Mouse (Mus musculus) CH12.LX (cell line): ENCODE data around the gene P2rx4. TPM values are rescaled to one million over a fixed set of nuclear protein-coding genes. Genes with fewer than 3 reads are reported as not detected.

ENCODE experiments used
- DNase-seq: peaks from one replicate; pipeline ENCODE4 v3.0.0-alpha.2; 2013; ENCODE audit errors: extremely low read depth
- H3K27ac ChIP-seq: 2 replicates; pipeline ENCODE4 v1.5.1; 2012; ENCODE audit warnings: low read depth, mild to moderate bottlenecking, control low read depth, moderate library complexity; ENCODE audit not compliant: insufficient read depth
- H3K27me3 ChIP-seq: replicated peaks from 2 replicates; pipeline ENCODE3; 2012; ENCODE audit warnings: inconsistent platforms
- H3K36me3 ChIP-seq, 2 experiments: replicated peaks in 1 of 2; 2 replicates each; pipeline versions ENCODE3 to v1.6.1; 2012; ENCODE audit warnings: inconsistent platforms in 1 of 2, low read length in 1 of 2, mild to moderate bottlenecking in 1 of 2, mixed read lengths in 1 of 2, moderate library complexity in 1 of 2; ENCODE audit not compliant: control insufficient read depth in 1 of 2, insufficient read depth in 1 of 2
- H3K4me1 ChIP-seq, 2 experiments: 2 replicates each; pipeline ENCODE4 v1.6.1; 2012; ENCODE audit warnings: inconsistent platforms in 1 of 2, moderate library complexity in 1 of 2; ENCODE audit not compliant: insufficient read depth in 2 of 2, control insufficient read depth in 1 of 2
- H3K4me2 ChIP-seq: 2 replicates; pipeline ENCODE4 v1.6.1; 2012; ENCODE audit warnings: low read depth, mild to moderate bottlenecking, control low read depth; ENCODE audit not compliant: poor library complexity, insufficient read depth, severe bottlenecking
- H3K4me3 ChIP-seq, 3 experiments: fragments of 150-350 bp in 1 of 3; sonication (generic) in 1 of 3; replicated peaks in 1 of 3; 2 replicates each; pipeline versions ENCODE3 to v1.5.1; 2011 to 2012; ENCODE audit warnings: low read depth in 2 of 3, low read length in 2 of 3, mild to moderate bottlenecking in 2 of 3, moderate library complexity in 2 of 3, control low read depth in 1 of 3, improper control_type of control experiment in 1 of 3, inconsistent platforms in 1 of 3, mixed read lengths in 1 of 3; ENCODE audit not compliant: poor library complexity in 1 of 3
- H3K79me2 ChIP-seq: replicated peaks from 2 replicates; pipeline ENCODE4 v1.6.1; 2012; ENCODE audit warnings: mild to moderate bottlenecking, moderate library complexity; ENCODE audit not compliant: control insufficient read depth, poor library complexity, insufficient read depth, severe bottlenecking; ENCODE audit errors: extremely low read depth
- H3K9ac ChIP-seq: 2 replicates; pipeline ENCODE4 v1.6.1; 2012; ENCODE audit warnings: low read depth, mild to moderate bottlenecking, control low read depth, moderate library complexity; ENCODE audit not compliant: insufficient read depth
- H3K9me3 ChIP-seq: replicated peaks from 2 replicates; pipeline ENCODE3; 2012; ENCODE audit warnings: low read length, inconsistent platforms, mixed read lengths
- BHLHE40 ChIP-seq: IDR thresholded peaks from 2 replicates; pipeline ENCODE4 v1.6.1; 2011; ENCODE audit warnings: mild to moderate bottlenecking, low read depth, low read length, improper control_type of control experiment
- CHD1 ChIP-seq: IDR thresholded peaks from 2 replicates; pipeline ENCODE4 v1.6.1; 2012; ENCODE audit warnings: low read depth, low read length, improper control_type of control experiment, inconsistent platforms
- EP300 ChIP-seq: IDR thresholded peaks from 2 replicates; pipeline ENCODE4 v1.6.1; 2011; ENCODE audit warnings: low read length, improper control_type of control experiment
- GABPA ChIP-seq: IDR thresholded peaks from 2 replicates; pipeline ENCODE4 v1.6.1; 2012; ENCODE audit warnings: low read depth, low read length, improper control_type of control experiment, inconsistent platforms; ENCODE audit not compliant: insufficient replicate concordance
- HCFC1 ChIP-seq: IDR thresholded peaks from 2 replicates; pipeline ENCODE4 v1.6.1; 2012; ENCODE audit warnings: low read depth, mild to moderate bottlenecking, inconsistent platforms, low read length, improper control_type of control experiment
- JUN ChIP-seq: IDR thresholded peaks from 2 replicates; pipeline ENCODE4 v1.6.1; 2011; ENCODE audit warnings: low read depth, mild to moderate bottlenecking, low read length, improper control_type of control experiment, moderate library complexity; ENCODE audit not compliant: insufficient read depth
- JUND ChIP-seq: conservative IDR thresholded peaks from 2 replicates; pipeline ENCODE4 v1.6.1; 2011; ENCODE audit warnings: low read depth, low read length, improper control_type of control experiment
- MAZ ChIP-seq: IDR thresholded peaks from 2 replicates; pipeline ENCODE4 v1.6.1; 2012; ENCODE audit warnings: low read depth, mild to moderate bottlenecking, inconsistent platforms, low read length, improper control_type of control experiment, moderate library complexity
- MXI1 ChIP-seq: IDR thresholded peaks from 2 replicates; pipeline ENCODE4 v1.6.1; 2011; ENCODE audit warnings: mild to moderate bottlenecking, low read depth, low read length, improper control_type of control experiment
- MYC ChIP-seq: IDR thresholded peaks from 2 replicates; pipeline ENCODE4 v1.6.1; 2011; ENCODE audit warnings: low read depth, mild to moderate bottlenecking, improper control_type of control experiment, low read length
- NELFE ChIP-seq: IDR thresholded peaks from 2 replicates; pipeline ENCODE4 v1.6.1; 2011; ENCODE audit warnings: low read depth, low read length, improper control_type of control experiment
- RAD21 ChIP-seq: IDR thresholded peaks from 2 replicates; pipeline ENCODE4 v1.6.1; 2011; ENCODE audit warnings: low read depth, mild to moderate bottlenecking, low read length, improper control_type of control experiment, moderate library complexity
- RCOR1 ChIP-seq: conservative IDR thresholded peaks from 2 replicates; pipeline ENCODE4 v1.6.1; 2012; ENCODE audit warnings: low read depth, mild to moderate bottlenecking, inconsistent platforms, low read length, improper control_type of control experiment
- SIN3A ChIP-seq: IDR thresholded peaks from 2 replicates; pipeline ENCODE4 v1.6.1; 2012; ENCODE audit warnings: low read length, improper control_type of control experiment, inconsistent platforms
- SMC3 ChIP-seq: IDR thresholded peaks from 2 replicates; pipeline ENCODE4 v1.6.1; 2011; ENCODE audit warnings: low read depth, low read length, improper control_type of control experiment
- UBTF ChIP-seq: IDR thresholded peaks from 2 replicates; pipeline ENCODE4 v1.6.1; 2012; ENCODE audit warnings: low read depth, mild to moderate bottlenecking, inconsistent platforms, low read length, improper control_type of control experiment, moderate library complexity
- USF1 ChIP-seq: IDR thresholded peaks from 2 replicates; pipeline ENCODE4 v1.6.1; 2014; ENCODE audit warnings: low read depth, mild to moderate bottlenecking, inconsistent platforms, low read length, improper control_type of control experiment
- ZC3H11A ChIP-seq: IDR thresholded peaks from 2 replicates; pipeline ENCODE4 v1.6.1; 2012; ENCODE audit warnings: low read depth, mild to moderate bottlenecking, inconsistent platforms, low read length, improper control_type of control experiment
- ZMIZ1 ChIP-seq: IDR thresholded peaks from 2 replicates; pipeline ENCODE4 v1.6.1; 2012; ENCODE audit warnings: low read depth, mild to moderate bottlenecking, inconsistent platforms, low read length, improper control_type of control experiment
- dilution Hi-C: fragments of 300-500 bp; cut with MboI; formaldehyde crosslinking; loops from 2 replicates; pipeline ENCODE4 v1.14.3; 2020; ENCODE audit warnings: low sequenced_read_pairs; ENCODE audit not compliant: extremely low pct_unique_long_range_greater_than_20kb, extremely low pct_ligation_motif_present
- in situ Hi-C: fragments of 300-500 bp; cut with MboI; formaldehyde crosslinking; loops from 3 replicates; pipeline ENCODE4 v1.14.3; 2019; ENCODE audit warnings: low sequenced_read_pairs, low pct_ligation_motif_present, low pct_unique_long_range_greater_than_20kb, mixed read lengths
- polyA plus RNA-seq: library from polyadenylated mRNA; unstranded; fragments of >175 nt; gene quantifications from 2 replicates; pipeline ENCODE4 v1.2.1, GENCODE M21; 2012; ENCODE audit warnings: low read depth; ENCODE audit not compliant: insufficient read length
- total RNA-seq, 2 experiments: library from RNA; depleted of rRNA; stranded (reverse); fragments of 300-350 nt in 1 of 2; fragments of >200 nt in 1 of 2; gene quantifications; 2 replicates each; pipeline ENCODE4 v1.2.3; 2012 to 2014

P2rx4 gene
- total and polyA plus RNA-seq, 3 experiments: 9.1 to 16.7 (median 11.0) TPM

DNA sequence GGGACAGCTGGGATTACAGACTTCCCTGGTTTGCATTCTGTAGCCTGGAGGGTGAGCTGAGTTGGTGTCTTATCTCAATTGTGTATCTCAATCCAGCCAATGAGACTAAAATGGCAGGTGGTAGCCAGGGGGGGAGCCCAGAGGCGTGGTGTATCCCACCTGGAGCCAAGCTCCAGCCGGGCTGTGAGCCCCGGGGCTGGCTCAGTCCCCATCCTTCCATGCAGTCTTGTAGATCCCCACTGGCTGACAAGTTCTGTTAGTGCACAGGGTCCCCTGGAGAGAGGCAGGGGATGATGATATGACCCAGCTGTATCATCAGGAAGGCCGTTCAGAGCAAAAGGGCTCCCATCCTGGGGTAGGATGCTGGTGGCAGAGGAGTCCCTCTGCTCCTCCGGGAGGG lies 19.3 kb downstream of the P2rx4 start:
- dilution Hi-C loops: no loop called here

DNA sequence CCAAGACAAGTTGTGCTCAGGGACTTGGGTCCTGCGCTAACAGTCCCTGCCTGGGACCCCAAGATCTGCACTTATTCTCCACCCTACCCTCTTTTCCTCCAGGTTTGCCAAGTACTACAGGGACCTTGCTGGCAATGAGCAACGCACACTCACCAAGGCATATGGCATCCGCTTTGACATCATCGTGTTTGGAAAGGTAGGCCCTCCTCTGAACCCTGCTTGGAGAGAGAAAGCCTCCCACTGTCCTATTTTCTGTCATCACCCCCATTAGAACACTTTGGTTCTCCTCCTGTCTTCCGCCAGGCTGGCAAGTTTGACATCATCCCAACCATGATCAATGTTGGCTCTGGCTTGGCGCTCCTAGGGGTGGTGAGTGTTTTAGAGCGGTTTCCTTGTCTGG lies 19.8 kb downstream of the P2rx4 start:
- no peak overlapping the region for H3K27ac ChIP-seq
- dilution Hi-C loops: no loop called here
- DNase-seq: no peak
- H3K79me2 ChIP-seq: no peaks in the 10 kb centered on the region
- H3K9me3 ChIP-seq: no peaks in the 10 kb centered on the region
- no peak overlapping the region for H3K4me3 ChIP-seq
- H3K36me3 ChIP-seq: peaks cover 0 to 56% of the 10 kb centered on the region in 2 experiments
- in situ Hi-C loops: no loop called here
- peaks cover 0 to 9% of the 10 kb centered on the region in 2 experiments; a peak in 2 of 4 replicates for H3K4me1 ChIP-seq
- no peak overlapping the region for H3K4me2 ChIP-seq
- H3K27me3 ChIP-seq: no peaks in the 10 kb centered on the region
- TF ChIP-seq UBTF: no peak
- no peak for TF ChIP-seq ZMIZ1
- TF ChIP-seq CHD1: no peak
- no peak for TF ChIP-seq HCFC1
- no peak for TF ChIP-seq MXI1
- no peak for TF ChIP-seq GABPA
- no peak for TF ChIP-seq SMC3
- no peak for TF ChIP-seq EP300
- TF ChIP-seq JUND: no peak
- TF ChIP-seq NELFE: no peak
- no peak for TF ChIP-seq MYC
- TF ChIP-seq MAZ: no peak
- H3K9ac ChIP-seq: no peak overlapping the region

More for the DNA sequence above, 19.3 kb downstream of the P2rx4 start:
- Histone ChIP-seq H3K79me2 (no peaks in the 10 kb centered on the region), H3K4me1 (peaks cover 0 to 6% of the 10 kb centered on the region in 2 experiments; a peak in 2 of 4 replicates), H3K27ac (no peak overlapping the region), H3K4me2 (no peak overlapping the region), H3K9me3 (no peaks in the 10 kb centered on the region)
- no peak for DNase-seq
- no peak for TF ChIP-seq SIN3A
- no peak for TF ChIP-seq USF1
- no peak for TF ChIP-seq RAD21
- TF ChIP-seq JUN: no peak
- TF ChIP-seq BHLHE40: no peak
- no peak for TF ChIP-seq ZC3H11A
- TF ChIP-seq RCOR1: no peak
- TF ChIP-seq, all 38 proteins: peak for 0
- H3K27me3 ChIP-seq: no peaks in the 10 kb centered on the region
- in situ Hi-C loops: no loop called here
- H3K4me3 ChIP-seq: no peak overlapping the region
- H3K9ac ChIP-seq: no peak overlapping the region
- H3K36me3 ChIP-seq: peaks cover 0 to 59% of the 10 kb centered on the region in 2 experiments
